Mouse (Mus musculus) activated CD4-positive, CD25-positive, alpha-beta regulatory T cell, adult 4 months (primary cell): ENCODE measurements around the gene Anp32a. TPM values are rescaled to one million over a fixed set of nuclear protein-coding genes. Genes with fewer than 3 reads are reported as not detected.

ENCODE experiments used
- ATAC-seq: one replicate; pipeline ENCODE4 v1.8.0; 2017
- polyA plus RNA-seq, 2 experiments: library from polyadenylated mRNA; unstranded; fragments of 100-300 nt; shearing (Covaris generic); gene quantifications; one replicate each; pipeline ENCODE4 v1.2.1; 2017

Gene Anp32a
- polyA plus RNA-seq, 2 experiments from 2014 or later: 108 to 132 TPM

- ATAC-seq: no peak
Measured at GRCm38 (mm10) chr9:62370186-62370585, 29.1 kb downstream of the Anp32a start.

DNA sequence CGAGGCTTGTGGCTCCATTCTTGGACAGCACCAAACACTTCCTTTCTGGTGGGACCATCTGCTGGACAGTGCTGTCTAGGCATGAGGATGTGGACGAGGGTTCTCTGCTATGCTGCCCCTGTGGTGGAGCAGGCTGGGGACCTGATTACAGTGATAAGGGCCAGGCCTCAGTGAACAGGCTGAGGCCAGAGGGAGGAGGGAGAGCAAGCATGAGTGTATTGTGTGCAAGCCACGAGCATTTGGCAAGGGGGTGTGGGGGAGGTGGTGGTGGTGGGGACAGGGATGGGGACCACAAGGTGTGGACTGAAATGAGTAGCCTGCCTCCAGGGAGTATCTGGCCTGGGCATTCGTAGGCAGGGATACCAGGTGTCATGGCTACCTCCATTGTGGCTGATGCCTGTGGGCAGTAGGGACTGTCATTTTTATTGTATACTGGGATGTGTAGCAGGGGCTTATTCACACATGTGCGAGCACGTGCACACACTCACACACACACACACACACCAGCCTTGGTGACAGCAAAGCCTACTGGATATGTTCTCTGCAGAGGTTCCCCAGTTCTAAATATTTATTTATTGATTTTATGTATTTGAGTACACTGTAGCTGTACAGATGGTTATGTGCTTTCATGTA, 29.7 kb downstream of the Anp32a start:
- ATAC-seq: no peak

- ATAC-seq: no peak
Measured at GRCm38 (mm10) chr9:62371745-62372555, 30.9 kb downstream of the Anp32a start.

DNA sequence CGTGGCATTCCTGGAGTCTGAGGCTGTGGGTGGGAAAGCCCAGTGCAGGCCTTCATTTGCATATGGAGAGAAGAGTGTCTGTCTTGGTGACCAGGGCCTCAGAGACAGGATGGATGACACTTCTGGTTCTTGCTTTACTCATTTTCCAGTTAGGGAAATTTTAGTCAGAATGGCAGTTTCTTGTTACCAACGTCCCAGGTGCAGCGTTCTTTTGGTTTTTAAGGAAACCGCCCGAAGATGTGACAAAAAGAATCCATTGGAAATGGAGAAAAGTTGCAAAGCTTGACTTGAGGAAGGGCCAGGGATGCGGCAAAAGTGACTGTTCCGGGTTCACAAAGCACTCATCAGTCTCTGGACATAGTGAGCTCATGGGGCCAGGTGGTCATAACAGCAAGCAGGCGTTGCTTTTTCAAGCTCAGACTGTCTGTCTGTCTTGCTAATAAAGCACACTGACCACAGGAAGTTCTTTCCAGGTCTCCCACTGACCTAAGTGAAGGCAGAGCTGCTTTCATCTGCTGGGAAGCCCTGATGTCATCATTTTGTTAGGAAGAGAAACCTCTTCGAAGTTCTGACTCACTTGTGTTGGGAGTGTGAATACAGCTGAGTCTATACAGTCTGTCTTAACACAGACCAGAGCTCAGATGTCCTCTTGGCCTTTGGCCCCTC, 31.6 kb downstream of the Anp32a start:
- no peak for ATAC-seq

- ATAC-seq: peak; percentile 37
Measured at GRCm38 (mm10) chr9:62373222-62374123, 32.4 kb downstream of the Anp32a start.

GRCm38 (mm10) chr9:62374276-62374675, 33.2 kb downstream of the Anp32a start:
- ATAC-seq: no peak

GRCm38 (mm10) chr9:62377897-62378296, 36.8 kb downstream of the Anp32a start:
- no peak for ATAC-seq

GRCm38 (mm10) chr9:62380351-62380750, 39.3 kb downstream of the Anp32a start:
- no peak for ATAC-seq

- no peak for ATAC-seq
Measured at GRCm38 (mm10) chr9:62381402-62381913, 40.4 kb downstream of the Anp32a start.

DNA sequence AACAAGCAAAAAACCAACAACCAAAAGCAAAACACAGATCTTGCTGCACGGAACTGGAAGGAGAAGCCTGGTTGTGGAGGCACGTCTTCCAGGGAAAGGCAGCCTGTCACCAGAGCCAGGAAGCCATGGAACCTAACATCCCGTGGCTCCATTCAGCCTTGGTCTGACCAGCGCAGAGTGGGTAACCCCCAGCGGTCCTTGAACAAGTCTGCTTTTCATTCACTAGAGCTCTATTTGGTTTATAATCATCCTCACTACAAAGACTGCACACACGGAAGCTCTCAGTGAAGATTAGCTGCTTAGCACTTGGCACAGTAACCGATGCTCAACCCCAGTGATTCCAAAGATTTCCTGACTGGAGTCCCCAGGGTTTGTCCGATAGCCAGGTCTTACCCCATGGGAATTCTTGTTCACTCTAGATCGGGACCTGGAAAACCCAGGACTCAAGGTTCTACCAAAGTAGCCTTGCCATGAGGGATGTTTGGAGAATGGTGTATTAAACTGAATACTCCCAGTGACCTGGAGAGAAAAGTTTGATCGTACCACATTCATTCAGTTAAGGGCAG, 41.5 kb downstream of the Anp32a start:
- ATAC-seq: no peak

DNA sequence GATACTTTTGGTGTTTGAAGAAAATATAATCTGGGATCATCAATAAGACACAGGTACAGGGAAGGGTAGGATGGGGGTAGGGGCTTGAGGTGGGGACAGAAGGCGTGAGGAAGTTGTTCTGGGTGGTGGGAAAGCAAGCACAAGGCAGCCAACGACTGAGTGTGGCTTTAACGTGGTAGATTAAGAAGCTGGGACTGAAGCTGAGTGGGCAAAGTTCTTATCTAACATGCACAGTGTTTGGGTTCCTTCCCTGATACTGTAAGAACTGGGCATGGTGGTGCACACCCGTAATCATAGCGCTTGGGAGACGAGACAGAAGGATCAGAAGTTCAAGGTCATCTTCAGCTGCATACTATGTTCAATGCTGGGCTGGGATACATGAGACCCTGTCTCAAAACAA, 44.0 kb downstream of the Anp32a start:
- ATAC-seq: no peak

- ATAC-seq: no peak
Measured at GRCm38 (mm10) chr9:62385727-62386518, 44.8 kb downstream of the Anp32a start.

- no peak for ATAC-seq
Measured at GRCm38 (mm10) chr9:62389735-62390134, 48.6 kb downstream of the Anp32a start.

DNA sequence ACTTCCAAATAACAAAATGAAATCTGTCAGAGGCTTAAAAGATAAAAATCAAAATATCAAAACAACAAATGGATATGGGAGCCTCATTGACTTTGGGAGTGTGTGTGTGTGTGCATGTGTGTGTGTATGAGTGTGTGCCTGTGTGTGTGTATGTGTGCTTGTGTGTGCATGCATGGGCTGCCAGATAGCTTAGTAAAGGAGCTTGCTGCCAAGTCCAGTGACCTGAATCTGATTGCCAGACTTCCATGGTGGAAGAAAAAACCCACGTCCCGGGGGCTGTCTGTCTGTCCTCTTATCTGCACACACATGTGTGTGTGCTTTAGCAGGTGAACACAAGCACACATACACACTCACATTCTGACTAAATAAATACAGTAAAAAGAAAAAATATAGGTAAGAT, 52.4 kb downstream of the Anp32a start:
- ATAC-seq: no peak

DNA sequence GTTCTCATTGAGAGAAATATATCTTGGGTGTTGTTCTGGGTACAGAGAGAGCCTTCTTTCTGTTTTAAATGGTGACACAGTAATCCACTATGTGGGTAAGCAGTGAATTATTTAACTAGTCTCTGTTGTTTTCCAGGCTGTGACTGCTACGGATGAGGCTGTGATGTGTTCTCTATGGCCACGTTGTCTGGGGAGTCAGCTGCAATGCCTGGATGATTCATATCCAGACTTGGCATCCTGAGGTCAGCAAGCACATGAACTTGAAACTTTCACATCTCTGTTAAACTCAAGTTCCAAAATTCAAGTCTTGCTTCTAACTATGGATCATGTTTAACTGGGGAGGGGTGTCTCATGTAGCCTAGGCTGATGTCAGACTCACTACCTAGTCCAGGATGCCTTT, 53.1 kb downstream of the Anp32a start:
- ATAC-seq: no peak

DNA sequence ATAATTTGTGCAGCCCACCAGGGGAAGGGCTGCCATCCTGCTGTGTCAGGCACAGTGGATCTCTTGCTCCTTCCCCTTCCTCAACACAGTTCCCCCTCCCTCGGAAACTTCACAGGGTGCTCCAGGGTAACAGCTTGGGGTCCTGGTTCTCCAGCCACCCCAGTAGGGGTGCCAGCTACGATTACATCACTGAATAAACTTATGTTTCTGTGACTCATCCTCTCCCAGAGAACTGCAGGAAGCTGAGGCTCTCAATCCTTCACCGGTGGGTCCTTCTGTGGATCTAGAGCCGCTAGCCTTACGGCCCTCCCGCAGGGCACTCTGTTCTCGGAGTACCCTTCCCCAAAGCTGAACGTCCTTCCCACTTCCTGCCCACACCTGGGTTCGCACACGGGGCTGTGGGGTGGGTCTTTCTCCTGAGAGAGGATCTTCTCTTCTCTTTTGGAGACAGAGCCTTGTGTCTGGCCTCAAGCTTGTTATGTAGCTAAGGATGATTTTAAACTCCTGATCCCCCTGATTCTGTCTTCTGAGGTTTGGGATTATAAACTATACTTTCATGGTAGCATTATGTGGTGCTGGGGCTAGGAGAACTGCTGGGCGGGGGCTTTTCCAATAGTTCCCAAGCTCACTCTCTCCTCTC, 59.6 kb downstream of the Anp32a start:
- no peak for ATAC-seq

DNA sequence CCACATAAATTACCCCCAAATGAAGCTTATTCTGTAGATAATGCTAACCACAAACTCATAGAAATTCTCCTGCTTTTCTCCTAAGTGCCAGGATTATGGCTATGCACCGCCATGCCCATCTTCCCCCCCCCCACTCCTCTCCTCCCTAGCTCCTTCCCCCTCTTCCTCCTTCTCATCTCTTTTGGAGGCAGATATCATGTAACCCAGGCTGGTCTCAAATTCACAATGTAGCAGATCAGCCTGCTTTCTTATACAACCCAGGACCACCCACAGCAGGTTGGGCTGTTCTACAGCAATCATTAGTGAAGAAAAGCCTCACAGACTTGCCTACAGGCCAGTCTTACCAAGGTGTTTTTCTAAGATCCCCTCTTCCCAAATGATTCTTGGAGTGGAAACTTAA, 60.5 kb downstream of the Anp32a start:
- no peak for ATAC-seq

DNA sequence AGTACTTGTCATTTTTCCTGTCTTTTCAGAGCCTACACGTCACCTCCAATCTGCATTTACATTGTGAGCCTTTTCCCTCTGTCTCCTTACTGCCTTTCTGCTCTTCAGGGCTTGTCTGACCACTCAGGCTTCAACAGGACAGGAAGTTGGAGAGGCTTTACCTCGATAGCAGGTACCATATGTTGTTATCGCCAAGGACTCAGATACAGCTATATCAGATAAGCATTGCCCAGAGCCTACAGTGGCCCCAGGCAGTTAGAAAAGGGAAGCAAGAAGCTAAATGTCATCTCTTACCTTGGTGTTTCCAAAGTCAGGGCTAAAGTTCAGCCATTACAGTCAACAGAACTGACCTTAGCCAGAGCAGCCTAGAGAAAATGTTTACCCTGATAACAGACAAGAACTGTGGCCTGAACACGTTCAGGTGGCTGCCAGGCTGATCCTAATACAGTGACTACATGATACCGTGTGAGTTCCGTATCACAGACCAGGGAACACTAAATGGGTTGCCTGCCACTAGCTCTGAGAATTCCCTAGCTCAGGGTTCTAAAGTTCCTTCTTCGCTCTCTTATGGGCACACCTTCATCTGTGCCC, 65.4 kb downstream of the Anp32a start:
- no peak for ATAC-seq

GRCm38 (mm10) chr9:62407357-62408146, 66.5 kb downstream of the Anp32a start:
- no peak for ATAC-seq
